Mouse (Mus musculus) brain, embryonic 14.5 days (tissue): Measurements from ENCODE around the gene Tgfbr1. TPM values are rescaled to one million over a fixed set of nuclear protein-coding genes. Genes with fewer than 3 reads are reported as not detected.

Experiments used
- DNase-seq: peaks from one replicate; pipeline ENCODE4 v3.0.0-alpha.2; 2011; ENCODE audit warnings: low read depth
- CTCF ChIP-seq: fragments of 200-500 bp; IDR thresholded peaks from 2 replicates; pipeline ENCODE4 v1.5.1; 2012; ENCODE audit warnings: inconsistent platforms, mild to moderate bottlenecking, moderate library complexity, borderline replicate concordance; ENCODE audit not compliant: insufficient read depth, insufficient read length; ENCODE audit errors: extremely low read depth
- POLR2A ChIP-seq: fragments of 200-500 bp; IDR thresholded peaks from 2 replicates; pipeline ENCODE4 v1.6.1; 2012; ENCODE audit warnings: mild to moderate bottlenecking, inconsistent platforms, borderline replicate concordance; ENCODE audit not compliant: poor library complexity, insufficient read depth, insufficient read length, severe bottlenecking; ENCODE audit errors: extremely low read depth
- polyA plus RNA-seq: library from polyadenylated mRNA; depleted of rRNA; stranded (reverse); fragments of >200 nt; gene quantifications from 2 replicates; pipeline ENCODE4 v1.2.3, GENCODE M21; 2012

Gene Tgfbr1
- polyA plus RNA-seq, 1 experiment: 44.8 TPM

DNA sequence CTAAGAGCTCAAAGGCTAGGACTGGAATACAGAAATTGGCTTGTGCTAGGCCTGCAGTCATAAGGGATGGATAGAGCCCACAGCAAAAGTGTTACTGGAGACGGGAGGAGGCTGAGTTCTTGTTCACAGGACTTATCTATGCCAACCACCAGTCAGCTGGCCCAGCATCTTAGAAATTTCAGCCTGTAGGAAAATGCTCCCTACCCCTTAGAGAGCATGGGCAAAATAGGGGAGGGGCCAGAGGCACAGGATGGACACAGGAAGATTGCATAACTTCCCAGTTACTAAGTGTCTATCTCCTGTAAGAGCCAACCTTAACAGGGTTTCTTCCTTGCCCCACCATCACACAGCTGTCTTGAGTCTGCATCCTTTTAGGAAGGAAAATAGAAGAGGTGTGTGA is 28.8 kb upstream of the Tgfbr1 start:
- DNase-seq: no peak
- TF ChIP-seq POLR2A (no peak), CTCF (no peak)

DNA sequence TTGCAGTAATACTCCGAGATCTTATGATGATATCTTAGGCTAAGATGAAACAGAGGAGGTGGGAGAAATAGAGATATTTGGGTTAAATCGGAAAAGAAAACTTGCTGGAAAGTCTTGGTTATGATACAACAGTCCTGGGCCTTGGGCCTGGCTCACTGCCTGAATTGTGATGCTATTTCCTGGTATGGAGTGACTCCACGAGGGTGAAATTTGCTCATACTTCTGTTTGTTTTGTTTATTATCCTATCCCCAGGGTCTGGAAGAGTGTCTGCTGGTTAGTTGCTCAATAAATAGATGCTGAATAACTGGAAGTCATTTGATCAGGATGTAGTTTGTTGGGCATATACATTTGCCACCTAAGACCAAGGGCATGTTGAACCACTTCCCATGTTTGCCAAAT is 25.2 kb upstream of the Tgfbr1 start:
- TF ChIP-seq POLR2A: no peak
- TF ChIP-seq CTCF: no peak
- DNase-seq: no peak

DNA sequence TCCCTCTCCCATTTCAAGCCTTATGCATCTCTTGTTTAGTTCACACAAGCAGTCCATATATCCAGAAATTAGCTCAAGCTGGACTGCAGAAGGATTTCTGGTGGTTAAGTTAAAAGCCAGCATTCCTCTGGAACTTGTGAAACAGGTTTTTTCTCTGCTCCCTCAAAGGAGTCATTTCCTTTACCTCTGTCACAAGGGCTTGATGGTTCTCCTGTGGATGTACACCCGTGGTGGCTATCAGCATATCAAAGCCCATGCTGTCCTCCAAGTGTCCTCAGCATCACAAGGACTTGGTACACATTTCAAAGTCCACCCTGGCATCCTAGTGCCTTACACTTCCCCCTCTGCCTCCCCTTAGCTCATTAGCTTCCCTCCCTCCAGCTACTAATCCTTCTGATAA is 23.7 kb upstream of the Tgfbr1 start:
- TF ChIP-seq CTCF: no peak
- no peak for TF ChIP-seq POLR2A
- no peak for DNase-seq

DNA sequence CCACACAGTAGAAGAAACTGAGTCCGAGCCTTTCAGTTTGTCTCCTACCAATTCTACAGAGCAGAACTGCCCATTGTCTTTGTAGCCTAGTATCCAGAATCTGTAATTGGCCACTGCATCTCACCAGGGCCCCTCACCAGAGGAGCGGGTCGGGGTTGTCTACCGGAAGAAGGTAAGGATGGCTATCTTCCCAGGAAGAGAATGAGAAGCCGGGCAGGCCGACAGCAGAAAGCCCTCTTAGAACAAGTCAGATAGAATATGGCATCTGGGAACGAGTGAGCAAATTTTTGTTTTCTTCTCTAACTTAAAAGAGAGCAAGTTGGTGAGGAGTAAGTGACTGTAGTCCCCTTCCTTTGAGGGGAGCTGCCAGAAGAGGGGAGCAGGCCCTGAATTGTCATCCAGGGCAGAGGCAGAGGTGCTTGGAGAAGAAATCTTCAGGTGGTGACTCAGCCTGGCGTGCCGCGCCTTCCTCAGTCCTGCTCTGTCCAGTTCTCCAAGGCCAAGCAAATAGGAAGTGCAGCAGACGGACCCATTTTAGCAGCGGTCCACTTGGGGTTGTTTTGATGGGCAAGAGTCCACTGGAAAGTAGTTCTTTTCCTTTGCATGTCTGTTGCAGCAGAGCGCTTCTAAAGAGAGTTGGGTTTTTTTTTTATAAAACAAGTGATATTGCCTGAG is 22.5 kb upstream of the Tgfbr1 start:
- TF ChIP-seq POLR2A: no peak
- no peak for TF ChIP-seq CTCF
- no peak for DNase-seq

DNA sequence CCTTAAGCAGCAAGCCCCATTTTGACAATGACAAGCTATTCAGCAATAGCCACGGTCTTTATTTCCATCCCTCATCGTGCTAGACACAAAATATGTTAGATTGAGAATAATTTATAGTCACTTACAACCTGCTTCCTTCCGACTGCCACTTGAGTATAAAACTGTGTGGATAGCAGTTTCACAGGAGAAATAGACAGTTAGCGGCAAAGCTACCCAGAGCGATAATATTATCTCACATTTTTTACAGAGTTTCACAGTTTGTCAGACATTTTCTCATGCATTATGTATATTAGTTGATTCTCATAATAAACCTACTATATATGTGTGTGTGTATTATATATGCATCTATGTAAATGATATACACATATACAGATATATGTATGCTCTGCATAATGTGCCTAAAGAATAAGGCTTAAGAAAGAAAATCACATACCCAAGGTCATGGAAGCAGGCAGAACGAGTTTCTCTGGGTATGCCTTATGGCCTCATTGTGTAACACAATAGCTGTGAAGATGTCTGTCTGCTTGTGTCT is 20.1 kb upstream of the Tgfbr1 start:
- DNase-seq: peak; percentile 26
- no peak for TF ChIP-seq CTCF
- TF ChIP-seq POLR2A: no peak

DNA sequence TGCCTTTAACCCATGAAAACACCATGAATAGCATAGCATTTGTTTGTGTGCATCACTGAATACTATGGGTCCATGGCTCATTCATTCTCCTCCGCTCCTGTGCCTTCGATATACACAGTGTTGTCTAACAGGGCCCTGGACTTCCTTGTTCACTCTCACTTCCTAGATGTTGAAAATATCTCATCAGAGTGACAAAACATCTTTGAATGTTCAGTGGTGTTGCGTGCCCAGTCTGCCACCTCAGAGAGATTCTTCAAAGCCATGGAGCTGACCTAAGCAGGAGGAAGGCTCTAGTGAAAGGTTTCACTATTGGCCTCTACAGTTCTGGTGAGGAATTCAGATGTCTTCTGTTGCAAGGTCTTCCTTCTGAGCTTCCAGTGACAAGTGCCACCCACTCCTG is 19.5 kb upstream of the Tgfbr1 start:
- no peak for TF ChIP-seq CTCF
- DNase-seq: no peak

- TF ChIP-seq CTCF: no peak
- TF ChIP-seq POLR2A: no peak
- DNase-seq: no peak
These were observed 16.0 kb upstream of the Tgfbr1 start for GRCm38 (mm10) chr4:47336941-47337600.

GRCm38 (mm10) chr4:47342632-47343031 is 10.4 kb upstream of the Tgfbr1 start:
- TF ChIP-seq CTCF: no peak
- no peak for TF ChIP-seq POLR2A
- no peak for DNase-seq

DNA sequence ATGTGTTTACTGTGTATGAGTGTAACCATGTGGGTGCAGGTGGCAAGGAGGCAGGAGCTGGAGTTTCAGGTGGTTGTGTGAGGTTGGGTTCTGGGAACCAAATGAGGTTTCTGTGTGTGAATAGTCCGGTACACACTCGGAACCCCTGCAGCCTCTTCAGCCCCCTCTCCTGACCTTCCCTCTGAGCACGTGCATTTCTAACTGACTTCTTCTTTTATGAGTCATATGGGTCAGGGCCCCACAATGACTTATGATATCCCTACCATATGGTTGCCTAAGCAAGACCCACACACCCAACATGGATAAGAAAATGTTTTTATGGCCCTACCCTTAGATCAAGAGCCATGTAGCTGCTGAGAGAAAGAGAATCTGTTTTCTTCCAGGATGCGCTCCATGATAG is 6.0 kb upstream of the Tgfbr1 start:
- no peak for TF ChIP-seq POLR2A

GRCm38 (mm10) chr4:47349759-47350158 is 3.3 kb upstream of the Tgfbr1 start:
- peak; percentile 49 for DNase-seq
- TF ChIP-seq CTCF (no peak), POLR2A (no peak)

More for the DNA sequence above, 6.0 kb upstream of the Tgfbr1 start:
- DNase-seq: no peak

GRCm38 (mm10) chr4:47351386-47352049 is 1.5 kb upstream of the Tgfbr1 start:
- TF ChIP-seq CTCF (peak; percentile 56; the same call in 1 of the 2 replicates), POLR2A (no peak)
- DNase-seq: peak; percentile 85

GRCm38 (mm10) chr4:47352061-47352661 is 861 bp upstream of the Tgfbr1 start:
- TF ChIP-seq POLR2A (no peak), CTCF (no peak)
- peak; percentile 70 for DNase-seq
